In genomic region chrX:60404668-60405044, GRCm38 (mm10) we compare ENCODE assay signal across 8 mouse cellular contexts.
DNase-seq lines count a peak whose midpoint lies in the region; ATAC-seq and TF ChIP-seq lines count a peak whose summit lies in the region.

No protein-coding gene starts in this region.

- peak; percentile 94 for ATAC-seq in hindbrain, embryonic 12.5 days (ENCODE audit: low FRiP score)
- peak; percentile 96 for ATAC-seq in lung, postnatal 0 days

- H3K4me3 ChIP-seq in hindbrain, embryonic 12.5 days: peak overlapping the region; percentile 54
- peak overlapping the region; percentile 69 for H3K4me3 ChIP-seq in lung, postnatal 0 days (ENCODE audit: low read depth, low read length)

- WGBS in hindbrain, embryonic 12.5 days: 24% methylated on average over 16 of the region's 17 CpGs
- WGBS in lung, postnatal 0 days: 9% methylated on average over 13 of the region's 17 CpGs

- H3K27ac ChIP-seq in hindbrain, embryonic 12.5 days: peak overlapping the region; percentile 95
- peak overlapping the region; percentile 95 for H3K27ac ChIP-seq in lung, postnatal 0 days (ENCODE audit: low read length)

- no peaks in the 10 kb centered on the region for H3K27me3 ChIP-seq in hindbrain, embryonic 12.5 days
- H3K27me3 ChIP-seq in lung, postnatal 0 days (replicated peaks; ENCODE audit: insufficient read depth, low read length): no peaks in the 10 kb centered on the region

- no peaks in the 10 kb centered on the region for H3K36me3 ChIP-seq in hindbrain, embryonic 12.5 days
- H3K36me3 ChIP-seq in lung, postnatal 0 days (ENCODE audit: insufficient read depth, low read length): no peaks in the 10 kb centered on the region

- no peaks in the 10 kb centered on the region for H3K9me3 ChIP-seq in hindbrain, embryonic 12.5 days (replicated peaks)
- no peaks in the 10 kb centered on the region for H3K9me3 ChIP-seq in lung, postnatal 0 days (ENCODE audit: low read length)

- TF ChIP-seq CTCF in lung, postnatal 0 days (IDR thresholded peaks at IDR 0.05): peak; percentile 70

- H3K4me1 ChIP-seq in hindbrain, embryonic 12.5 days: peaks cover 7% of the 10 kb centered on the region
- no peaks in the 10 kb centered on the region for H3K4me1 ChIP-seq in lung, postnatal 0 days (ENCODE audit: insufficient read depth, low read depth, low read length)

- TF ChIP-seq EP300 in lung, postnatal 0 days (IDR thresholded peaks at IDR 0.05): no peak

- peak overlapping the region; percentile 77 for H3K9ac ChIP-seq in hindbrain, embryonic 12.5 days
- peak overlapping the region; percentile 77 for H3K9ac ChIP-seq in lung, postnatal 0 days (replicated peaks; ENCODE audit: low read depth)

- H3K4me2 ChIP-seq in hindbrain, embryonic 12.5 days (replicated peaks): peak overlapping the region; percentile 36
- H3K4me2 ChIP-seq in lung, postnatal 0 days (replicated peaks; ENCODE audit: low read depth, low read length): peak overlapping the region; percentile 71; the same call in 1 of the 2 replicates

- DNase-seq in ZHBTc4 (ENCODE audit: low read depth, low spot score): peak; percentile 90
- peak; percentile 84 to 89 for DNase-seq in cerebellum, postnatal 25 days
- DNase-seq in frontal cortex, postnatal 14 days (ENCODE audit: low spot score in 2 of 2): peak; percentile 73 to 76
- DNase-seq in layer of hippocampus, postnatal 10 days (ENCODE audit: low spot score in 2 of 2): peak; percentile 75 to 83
- peak; percentile 95 for DNase-seq in lung, postnatal 0 days (ENCODE audit: low spot score)
- DNase-seq in retina, postnatal 1 day: peak; percentile 93
- peak; percentile 58 for DNase-seq in urinary bladder, adult 2 months (ENCODE audit: low spot score)

Comparison
In these comparisons a context has a peak if more than half of its experiments do, and no peak if none do; other contexts are left out.
1. Peak in every context shown above with its lines: DNase-seq, ATAC-seq, H3K4me3 ChIP-seq and H3K27ac ChIP-seq.